Comparison of ENCODE assay signal across 33 mouse cellular contexts in the genomic region with DNA sequence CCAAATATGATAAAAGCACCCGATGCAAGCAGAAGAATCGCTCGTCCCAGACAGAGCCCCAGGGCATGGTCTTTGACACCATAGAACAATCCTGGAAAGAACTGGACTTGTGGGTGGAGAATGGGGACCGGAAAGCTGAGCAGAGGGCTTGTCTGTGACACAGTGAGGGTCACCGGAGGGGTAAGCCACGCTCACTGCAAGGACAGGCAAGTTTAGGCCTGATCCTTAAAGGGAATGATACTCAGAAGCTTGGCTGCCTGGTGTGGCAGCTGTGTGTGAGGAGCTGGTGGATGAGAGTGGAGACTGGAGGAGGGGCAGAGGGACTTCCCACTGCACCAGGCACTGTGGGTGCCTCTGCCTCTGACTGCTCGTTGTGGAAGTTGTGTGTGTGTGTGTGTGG. TPM values are rescaled to one million over a fixed set of nuclear protein-coding genes. Genes with fewer than 3 reads are reported as not detected.
DNase-seq lines count a peak whose midpoint lies in the region; ATAC-seq and TF ChIP-seq lines count a peak whose summit lies in the region.
"Had no signal": no experiment of that assay in that cellular context is flagged by ENCODE, and none has a peak within 500 bp of the region (broad histone marks: within the 10 kb centered on the region; RNA-seq: fewer than 3 reads in every experiment).

No protein-coding gene starts in this region.

- H3K4me1 ChIP-seq in embryonic facial prominence, embryonic 13.5 days: no peaks in the 10 kb centered on the region
- H3K4me1 ChIP-seq in embryonic facial prominence, embryonic 10.5 days: no peaks in the 10 kb centered on the region
- no peaks in the 10 kb centered on the region for H3K4me1 ChIP-seq in stomach, postnatal 0 days (replicated peaks; ENCODE audit: control insufficient read depth, insufficient read depth)
- H3K4me1 ChIP-seq: forebrain, embryonic 12.5 days; forebrain, embryonic 15.5 days; hindbrain, embryonic 12.5 days; hindbrain, embryonic 15.5 days had no signal

- no peak for DNase-seq in embryonic facial prominence, embryonic 10.5 days (ENCODE audit: low spot score)
- DNase-seq in urinary bladder, postnatal 14 days (ENCODE audit: low spot score): peak; percentile 21
- no peak for DNase-seq in urinary bladder, postnatal 10 days (ENCODE audit: low spot score)
- no peak for DNase-seq in stomach, postnatal 0 days (ENCODE audit: low spot score)
- no peak for DNase-seq in adrenal gland, postnatal 4 days (ENCODE audit: low spot score in 2 of 2)
- DNase-seq: adrenal gland, adult 2 months; adrenal gland, postnatal 25 days; B cell, adult 2 months; cerebellum, adult 18-20 months; cerebellum, adult 9-10 months; cerebellum, postnatal 14 days; embryo, embryonic 11 days; gastrocnemius, postnatal 25 days; heart, adult 2 months had no signal

- 56% methylated on average over 7 of the region's 7 CpGs for WGBS in embryonic facial prominence, embryonic 13.5 days
- WGBS in embryonic facial prominence, embryonic 10.5 days: 60% methylated on average over 6 of the region's 7 CpGs
- WGBS in stomach, postnatal 0 days: 68% methylated on average over 6 of the region's 7 CpGs

- ATAC-seq in embryonic facial prominence, embryonic 13.5 days (ENCODE audit: insufficient number of reproducible peaks, insufficient read depth, low FRiP score, low TSS enrichment, low read depth): 0 out of 2 replicates have a peak, but pooled peaks have one; percentile 15
- ATAC-seq in stomach, postnatal 0 days (ENCODE audit: low FRiP score, low TSS enrichment): 0 out of 2 replicates have a peak, but pooled peaks have one; percentile 29
- ATAC-seq: forebrain, embryonic 15.5 days; intestine, postnatal 0 days; Patski had no signal

- H3K9ac ChIP-seq in embryonic facial prominence, embryonic 13.5 days: no peak overlapping the region
- no peak overlapping the region for H3K9ac ChIP-seq in stomach, postnatal 0 days (ENCODE audit: low read length)
- H3K9ac ChIP-seq: forebrain, embryonic 12.5 days; forebrain, embryonic 15.5 days; hindbrain, embryonic 12.5 days; hindbrain, embryonic 15.5 days had no signal

- no peaks in the 10 kb centered on the region for H3K27me3 ChIP-seq in embryonic facial prominence, embryonic 13.5 days
- H3K27me3 ChIP-seq in embryonic facial prominence, embryonic 10.5 days (replicated peaks; ENCODE audit: low read depth, poor library complexity, severe bottlenecking): no peaks in the 10 kb centered on the region
- H3K27me3 ChIP-seq in stomach, postnatal 0 days (ENCODE audit: control insufficient read depth, insufficient read depth, low read length): no peaks in the 10 kb centered on the region
- H3K27me3 ChIP-seq: CH12.LX; forebrain, embryonic 12.5 days; forebrain, embryonic 15.5 days; hindbrain, embryonic 12.5 days; hindbrain, embryonic 15.5 days had no signal

- no peak overlapping the region for H3K4me2 ChIP-seq in embryonic facial prominence, embryonic 13.5 days
- no peak overlapping the region for H3K4me2 ChIP-seq in stomach, postnatal 0 days (replicated peaks; ENCODE audit: low read depth)
- H3K4me2 ChIP-seq: forebrain, embryonic 12.5 days; forebrain, embryonic 15.5 days; heart, embryonic 11.5 days; hindbrain, embryonic 12.5 days; hindbrain, embryonic 15.5 days had no signal

- no peaks in the 10 kb centered on the region for H3K9me3 ChIP-seq in embryonic facial prominence, embryonic 13.5 days
- H3K9me3 ChIP-seq in embryonic facial prominence, embryonic 10.5 days: no peaks in the 10 kb centered on the region
- H3K9me3 ChIP-seq in stomach, postnatal 0 days (ENCODE audit: control insufficient read depth, low read length): no peaks in the 10 kb centered on the region
- H3K9me3 ChIP-seq: forebrain, embryonic 15.5 days; hindbrain, embryonic 15.5 days had no signal

- no peaks in the 10 kb centered on the region for H3K36me3 ChIP-seq in embryonic facial prominence, embryonic 13.5 days
- H3K36me3 ChIP-seq in embryonic facial prominence, embryonic 10.5 days (replicated peaks): no peaks in the 10 kb centered on the region
- no peaks in the 10 kb centered on the region for H3K36me3 ChIP-seq in stomach, postnatal 0 days (ENCODE audit: control insufficient read depth, insufficient read depth, low read length)
- H3K36me3 ChIP-seq: forebrain, embryonic 12.5 days; forebrain, embryonic 15.5 days; G1E; hindbrain, embryonic 12.5 days; hindbrain, embryonic 15.5 days had no signal

- no peak overlapping the region for H3K4me3 ChIP-seq in embryonic facial prominence, embryonic 13.5 days
- no peak overlapping the region for H3K4me3 ChIP-seq in embryonic facial prominence, embryonic 10.5 days
- H3K4me3 ChIP-seq in stomach, postnatal 0 days (ENCODE audit: low read depth, low read length): no peak overlapping the region
- H3K4me3 ChIP-seq: erythroblast, embryonic 14.5 days; forebrain, embryonic 12.5 days; forebrain, embryonic 15.5 days; heart, adult 2 months; hindbrain, embryonic 12.5 days; hindbrain, embryonic 15.5 days had no signal

- no peak for TF ChIP-seq EP300 in stomach, postnatal 0 days (optimal IDR thresholded peaks at IDR 0.05)

- H3K27ac ChIP-seq in embryonic facial prominence, embryonic 13.5 days: no peak overlapping the region
- no peak overlapping the region for H3K27ac ChIP-seq in embryonic facial prominence, embryonic 10.5 days (replicated peaks)
- no peak overlapping the region for H3K27ac ChIP-seq in stomach, postnatal 0 days (replicated peaks)
- H3K27ac ChIP-seq: forebrain, embryonic 12.5 days; forebrain, embryonic 15.5 days; heart, adult 2 months; hindbrain, embryonic 12.5 days; hindbrain, embryonic 15.5 days had no signal

- no peak for TF ChIP-seq CTCF in stomach, postnatal 0 days (IDR thresholded peaks at IDR 0.05; ENCODE audit: low read depth)

RNA-seq across cellular contexts. Expression of a gene that starts 15.6 kb away (rescaled TPM):
- 3.3 TPM in 2 replicates for polyA plus RNA-seq in embryonic facial prominence, embryonic 13.5 days (2015; fragmentation: Nextera tagmentation; extraction: Ambion mirVana)
- 0.38 and 0.57 TPM in 2 replicates for polyA plus RNA-seq in embryonic facial prominence, embryonic 10.5 days (2016; fragmentation: Nextera tagmentation; extraction: Ambion mirVana)
- polyA plus RNA-seq in stomach, postnatal 0 days (2015; fragmentation: Nextera tagmentation; extraction: Ambion mirVana): 0.64 and 0.73 TPM in 2 replicates
- total RNA-seq in adrenal gland, postnatal 4 days (2021): under 1 TPM; 0.28 TPM
- total RNA-seq: CH12.LX, G1E had no signal
- polyA plus RNA-seq: erythroblast, embryonic 14.5 days; G1E; heart, postnatal 0 days had no signal

RNA-seq across cellular contexts. Expression of a gene that starts 27.0 kb away (rescaled TPM):
- polyA plus RNA-seq in embryonic facial prominence, embryonic 13.5 days (2015; fragmentation: Nextera tagmentation; extraction: Ambion mirVana): not detected in 2 replicates
- not detected in 2 replicates for polyA plus RNA-seq in embryonic facial prominence, embryonic 10.5 days (2016; fragmentation: Nextera tagmentation; extraction: Ambion mirVana)
- not detected in 2 replicates for polyA plus RNA-seq in stomach, postnatal 0 days (2015; fragmentation: Nextera tagmentation; extraction: Ambion mirVana)
- not detected for total RNA-seq in adrenal gland, postnatal 4 days (2021)
- total RNA-seq: adrenal gland, adult 2 months; adrenal gland, postnatal 25 days; CH12.LX; G1E; gastrocnemius, adult 8-10 months; gastrocnemius, postnatal 25 days; heart, adult 2 months; heart, postnatal 25 days; hematopoietic stem cell, adult 5-6 weeks had no signal
- polyA plus RNA-seq: adrenal gland, adult 2 months; embryonic facial prominence, embryonic 11.5 days; erythroblast, embryonic 14.5 days; forebrain, embryonic 12.5 days; forebrain, embryonic 15.5 days; G1E; gonadal fat pad, adult 2 months; heart, adult 2 months; heart, embryonic 11.5 days; heart, embryonic 14.5 days; heart, postnatal 0 days; hindbrain, embryonic 12.5 days; hindbrain, embryonic 15.5 days; intestine, embryonic 14.5 days; intestine, postnatal 0 days; Patski had no signal
